Mouse (Mus musculus): ENCODE results near the gene Kcnv2. TPM values are rescaled to one million over a fixed set of nuclear protein-coding genes. Genes with fewer than 3 reads are reported as not detected.

Kcnv2 gene
- polyA plus RNA-seq, 1 experiment from 2014 or later = 0.03 TPM

DNA sequence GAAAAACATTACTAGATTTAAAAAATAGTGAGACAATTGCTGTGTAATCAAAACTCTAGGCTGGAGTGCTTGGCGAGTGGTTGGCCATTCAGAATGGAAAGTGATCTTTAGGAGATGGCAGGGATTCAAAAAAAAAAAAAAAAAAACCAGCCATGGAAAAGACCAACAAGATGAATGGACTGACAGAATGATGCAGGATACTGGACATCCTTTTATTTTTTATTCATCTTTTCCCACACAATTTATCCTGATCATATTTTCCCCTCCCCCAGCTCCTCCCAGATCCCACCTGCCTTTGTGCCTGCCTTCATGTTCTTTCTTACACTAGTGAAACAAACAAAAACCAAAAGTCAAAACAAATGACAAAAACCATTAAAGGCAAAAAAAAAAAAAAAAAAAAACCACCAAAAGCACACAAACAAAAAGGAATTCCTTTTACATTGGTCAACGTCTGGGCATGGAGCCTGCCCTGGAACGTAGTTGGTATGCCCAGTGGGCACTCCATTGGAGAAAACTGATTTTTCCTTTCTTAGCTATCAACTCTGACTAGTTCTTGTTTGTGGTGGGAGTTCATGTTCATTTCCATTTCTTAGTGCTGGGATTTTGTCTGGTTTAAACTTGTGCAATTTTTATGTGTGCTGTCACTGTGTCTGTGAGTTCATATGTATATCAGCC, 47.2 kb downstream of the Kcnv2 start:
- no peak overlapping the region for H3K9ac ChIP-seq (ENCODE audit: low read depth, low read length)
- no peak overlapping the region for H3K4me2 ChIP-seq (replicated peaks; ENCODE audit: low read depth)
- H3K27me3 ChIP-seq (replicated peaks; ENCODE audit: control insufficient read depth, insufficient read depth, low read length) = no peaks in the 10 kb centered on the region
- H3K27ac ChIP-seq (ENCODE audit: low read depth, low read length) = no peak overlapping the region
- TF ChIP-seq CTCF (IDR thresholded peaks at IDR 0.05; ENCODE audit: low read depth) = no peak
- no peaks in the 10 kb centered on the region for H3K4me1 ChIP-seq (replicated peaks; ENCODE audit: control insufficient read depth, insufficient read depth, low read length)
- no peak overlapping the region for H3K4me3 ChIP-seq (ENCODE audit: low read depth, low read length)
- ATAC-seq = no peak
- H3K36me3 ChIP-seq (ENCODE audit: control insufficient read depth, insufficient read depth) = no peaks in the 10 kb centered on the region
- no peaks in the 10 kb centered on the region for H3K9me3 ChIP-seq (ENCODE audit: control insufficient read depth)
- 72% methylated on average over 3 of the region's 3 CpGs for WGBS

DNA sequence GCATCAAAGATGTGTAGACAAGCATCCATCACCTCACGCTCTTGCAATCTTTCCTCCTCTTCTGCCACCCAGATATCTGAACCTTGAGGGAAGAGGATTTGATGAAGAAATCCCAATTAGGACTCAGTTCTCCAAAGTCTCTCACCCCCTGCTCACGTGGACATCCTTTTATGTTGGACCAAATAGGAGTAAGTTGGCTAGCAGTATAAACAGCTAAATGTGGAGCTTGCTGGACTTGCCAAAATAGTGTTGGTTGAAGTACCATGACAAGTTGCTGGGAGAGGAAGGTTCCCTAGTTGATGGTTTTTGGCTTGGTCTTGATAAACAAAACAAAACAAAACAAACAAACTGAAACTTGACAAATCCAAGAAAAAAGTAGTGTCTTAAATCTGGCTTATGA, 47.8 kb downstream of the Kcnv2 start:
- no peaks in the 10 kb centered on the region for H3K9me3 ChIP-seq (ENCODE audit: control insufficient read depth)
- ATAC-seq = no peak
- no peak overlapping the region for H3K4me3 ChIP-seq (ENCODE audit: low read depth, low read length)
- no peaks in the 10 kb centered on the region for H3K27me3 ChIP-seq (replicated peaks; ENCODE audit: control insufficient read depth, insufficient read depth, low read length)
- no peak overlapping the region for H3K4me2 ChIP-seq (replicated peaks; ENCODE audit: low read depth)
- H3K9ac ChIP-seq (ENCODE audit: low read depth, low read length) = no peak overlapping the region
- H3K27ac ChIP-seq (ENCODE audit: low read depth, low read length) = no peak overlapping the region
- no peaks in the 10 kb centered on the region for H3K4me1 ChIP-seq (replicated peaks; ENCODE audit: control insufficient read depth, insufficient read depth, low read length)
- no peaks in the 10 kb centered on the region for H3K36me3 ChIP-seq (ENCODE audit: control insufficient read depth, insufficient read depth)
- TF ChIP-seq CTCF (IDR thresholded peaks at IDR 0.05; ENCODE audit: low read depth) = no peak
- WGBS = 75% methylated on average over 2 of the region's 2 CpGs

DNA sequence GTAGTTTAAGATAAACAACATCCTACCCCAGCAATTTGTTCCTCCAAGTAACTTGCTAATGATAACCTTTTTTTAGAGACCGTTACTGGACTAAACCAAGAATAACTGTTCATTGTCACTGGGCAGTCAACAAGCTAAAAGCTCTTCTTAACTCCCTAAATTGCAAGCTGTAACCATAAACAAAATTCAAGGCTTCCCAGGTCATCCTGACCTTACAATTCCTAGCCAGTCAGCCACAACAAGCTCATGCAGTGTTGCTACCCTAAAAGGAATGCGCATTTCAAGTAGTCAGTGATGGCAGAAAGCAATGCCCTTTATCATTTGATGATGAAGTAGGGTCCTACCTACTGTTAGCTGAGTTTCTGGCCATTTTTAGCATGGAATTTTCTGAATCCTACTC, 48.4 kb downstream of the Kcnv2 start:
- Histone ChIP-seq H3K27me3 (replicated peaks; ENCODE audit: control insufficient read depth, insufficient read depth, low read length) (no peaks in the 10 kb centered on the region), H3K27ac (ENCODE audit: low read depth, low read length) (no peak overlapping the region), H3K4me1 (replicated peaks; ENCODE audit: control insufficient read depth, insufficient read depth, low read length) (no peaks in the 10 kb centered on the region), H3K36me3 (ENCODE audit: control insufficient read depth, insufficient read depth) (no peaks in the 10 kb centered on the region), H3K4me2 (replicated peaks; ENCODE audit: low read depth) (no peak overlapping the region), H3K9me3 (ENCODE audit: control insufficient read depth) (no peaks in the 10 kb centered on the region), H3K4me3 (ENCODE audit: low read depth, low read length) (no peak overlapping the region), H3K9ac (ENCODE audit: low read depth, low read length) (no peak overlapping the region)
- ATAC-seq = no peak
- WGBS = 82% methylated on average over 2 of the region's 2 CpGs
- no peak for TF ChIP-seq CTCF (IDR thresholded peaks at IDR 0.05; ENCODE audit: low read depth)

DNA sequence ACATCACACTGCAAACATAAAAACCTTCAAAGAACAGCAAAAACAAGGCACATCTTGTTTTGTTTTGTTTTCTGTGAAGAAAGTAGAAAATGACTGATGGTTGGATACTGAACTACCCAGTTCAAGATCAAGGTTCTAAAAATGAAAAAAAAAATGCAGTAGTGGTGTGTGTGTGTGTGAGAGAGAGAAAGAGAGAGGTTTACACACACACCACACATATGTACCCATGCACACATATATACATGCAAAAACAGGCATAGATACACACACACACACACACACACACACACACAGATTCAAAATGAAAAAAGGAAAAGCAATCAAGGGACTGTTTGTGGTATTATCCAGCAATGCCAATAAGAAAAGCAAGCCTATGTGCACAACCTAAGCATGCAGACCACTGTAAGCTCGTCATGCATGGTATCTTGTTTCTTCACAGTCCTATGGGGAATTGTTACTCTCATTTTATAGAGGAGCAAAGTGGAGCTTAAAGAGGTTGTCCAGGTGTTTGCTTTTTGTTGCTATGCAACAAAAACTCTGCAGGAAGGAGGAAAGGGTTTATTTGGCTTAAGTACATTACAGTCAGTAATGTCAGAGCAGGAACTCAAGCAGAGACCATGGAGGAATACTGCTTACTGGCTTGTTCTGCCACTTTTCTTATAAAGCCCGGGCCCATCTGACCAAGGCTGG, 57.5 kb downstream of the Kcnv2 start:
- no peak overlapping the region for H3K9ac ChIP-seq (ENCODE audit: low read depth, low read length)
- H3K4me1 ChIP-seq (replicated peaks; ENCODE audit: control insufficient read depth, insufficient read depth, low read length) = no peaks in the 10 kb centered on the region
- no peak overlapping the region for H3K4me2 ChIP-seq (replicated peaks; ENCODE audit: low read depth)
- no peak overlapping the region for H3K4me3 ChIP-seq (ENCODE audit: low read depth, low read length)
- H3K36me3 ChIP-seq (ENCODE audit: control insufficient read depth, insufficient read depth) = no peaks in the 10 kb centered on the region
- WGBS = 82% methylated on average over 2 of the region's 2 CpGs
- H3K27ac ChIP-seq (ENCODE audit: low read depth, low read length) = no peak overlapping the region
- no peaks in the 10 kb centered on the region for H3K27me3 ChIP-seq (replicated peaks; ENCODE audit: control insufficient read depth, insufficient read depth, low read length)
- no peak for ATAC-seq
- H3K9me3 ChIP-seq (ENCODE audit: control insufficient read depth) = no peaks in the 10 kb centered on the region
- no peak for TF ChIP-seq CTCF (IDR thresholded peaks at IDR 0.05; ENCODE audit: low read depth)

DNA sequence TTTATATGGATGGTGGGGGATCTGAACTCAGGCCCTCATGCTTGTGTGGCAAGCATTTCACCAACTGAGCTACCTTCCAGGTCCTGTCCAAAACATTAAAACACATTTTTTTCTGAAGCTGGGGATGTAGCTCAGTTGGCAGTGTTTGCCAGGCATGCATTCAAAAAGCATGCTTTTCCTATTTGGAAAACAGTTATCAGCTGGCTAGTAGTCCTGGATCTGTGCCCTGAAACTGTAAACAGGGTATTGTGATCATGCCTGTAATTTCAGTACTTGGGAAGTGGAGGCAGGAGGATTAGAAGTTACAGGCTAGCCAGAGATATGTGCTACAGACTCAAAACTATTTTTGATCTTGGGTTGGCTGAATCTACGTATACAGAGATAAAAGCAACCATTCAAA, 59.7 kb downstream of the Kcnv2 start:
- no peak overlapping the region for H3K27ac ChIP-seq (ENCODE audit: low read depth, low read length)
- H3K4me3 ChIP-seq (ENCODE audit: low read depth, low read length) = no peak overlapping the region
- H3K36me3 ChIP-seq (ENCODE audit: control insufficient read depth, insufficient read depth) = peaks cover 12% of the 10 kb centered on the region
- H3K4me1 ChIP-seq (replicated peaks; ENCODE audit: control insufficient read depth, insufficient read depth, low read length) = no peaks in the 10 kb centered on the region
- H3K27me3 ChIP-seq (replicated peaks; ENCODE audit: control insufficient read depth, insufficient read depth, low read length) = no peaks in the 10 kb centered on the region
- ATAC-seq = no peak
- WGBS = 87% methylated on average over 1 of the region's 1 CpGs
- H3K4me2 ChIP-seq (replicated peaks; ENCODE audit: low read depth) = no peak overlapping the region
- H3K9me3 ChIP-seq (ENCODE audit: control insufficient read depth) = no peaks in the 10 kb centered on the region
- TF ChIP-seq CTCF (IDR thresholded peaks at IDR 0.05; ENCODE audit: low read depth) = no peak
- no peak overlapping the region for H3K9ac ChIP-seq (ENCODE audit: low read depth, low read length)

DNA sequence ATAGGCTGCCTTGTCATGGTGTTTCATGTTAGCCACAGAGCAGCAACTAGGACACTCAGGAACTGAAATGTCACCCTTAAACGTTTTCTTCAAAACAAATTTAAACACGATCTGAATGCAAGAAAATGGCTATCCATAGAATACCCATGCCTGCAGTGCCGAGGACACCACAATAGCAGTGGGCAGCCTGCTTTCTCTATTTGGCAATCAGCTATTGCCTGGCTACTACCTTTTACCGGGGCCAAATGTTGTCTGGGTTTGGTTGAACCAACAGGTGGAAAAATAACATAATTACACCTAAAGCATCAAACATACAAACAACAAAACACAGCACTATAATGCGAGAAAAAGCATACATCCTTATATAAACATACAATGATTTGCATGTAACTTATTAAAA, 60.9 kb downstream of the Kcnv2 start:
- H3K27me3 ChIP-seq (replicated peaks; ENCODE audit: control insufficient read depth, insufficient read depth, low read length) = no peaks in the 10 kb centered on the region
- peaks cover 12% of the 10 kb centered on the region for H3K36me3 ChIP-seq (ENCODE audit: control insufficient read depth, insufficient read depth)
- H3K9ac ChIP-seq (ENCODE audit: low read depth, low read length) = no peak overlapping the region
- H3K9me3 ChIP-seq (ENCODE audit: control insufficient read depth) = no peaks in the 10 kb centered on the region
- no peak overlapping the region for H3K4me3 ChIP-seq (ENCODE audit: low read depth, low read length)
- no peak overlapping the region for H3K4me2 ChIP-seq (replicated peaks; ENCODE audit: low read depth)
- no peak for TF ChIP-seq CTCF (IDR thresholded peaks at IDR 0.05; ENCODE audit: low read depth)
- no peaks in the 10 kb centered on the region for H3K4me1 ChIP-seq (replicated peaks; ENCODE audit: control insufficient read depth, insufficient read depth, low read length)
- WGBS = 93% methylated on average over 5 of the region's 5 CpGs
- no peak overlapping the region for H3K27ac ChIP-seq (ENCODE audit: low read depth, low read length)
- no peak for ATAC-seq
